Mouse (Mus musculus) forebrain, embryonic 13.5 days (tissue): Measurements from ENCODE around the gene Vsig8. TPM values are rescaled to one million over a fixed set of nuclear protein-coding genes. Genes with fewer than 3 reads are reported as not detected.

Experiments used
- ATAC-seq: fragments of 200-750 bp; cut with Nextera tagmentation; 2 replicates; pipeline ENCODE4 v1.8.0; 2017
- H3K27ac ChIP-seq: fragments of 300-500 bp; sonication (generic); 2 replicates; pipeline ENCODE4 v1.5.1; 2015; ENCODE audit warnings: inconsistent platforms, mild to moderate bottlenecking, moderate library complexity
- H3K27me3 ChIP-seq: fragments of 300-500 bp; sonication (generic); 2 replicates; pipeline ENCODE4 v1.6.1; 2015; ENCODE audit warnings: mild to moderate bottlenecking, inconsistent platforms
- H3K36me3 ChIP-seq: fragments of 300-500 bp; sonication (generic); 2 replicates; pipeline ENCODE4 v1.6.1; 2015; ENCODE audit warnings: mild to moderate bottlenecking, inconsistent platforms; ENCODE audit not compliant: poor library complexity, severe bottlenecking
- H3K4me1 ChIP-seq: fragments of 300-500 bp; sonication (generic); 2 replicates; pipeline ENCODE4 v1.6.1; 2015; ENCODE audit warnings: inconsistent platforms
- H3K4me2 ChIP-seq: fragments of 300-500 bp; sonication (generic); 2 replicates; pipeline ENCODE4 v1.6.1; 2015; ENCODE audit warnings: inconsistent platforms, mild to moderate bottlenecking, moderate library complexity
- H3K4me3 ChIP-seq: fragments of 300-500 bp; sonication (generic); 2 replicates; pipeline ENCODE4 v1.5.1; 2015; ENCODE audit warnings: mild to moderate bottlenecking, inconsistent platforms
- H3K9ac ChIP-seq: fragments of 300-500 bp; sonication (generic); 2 replicates; pipeline ENCODE4 v1.6.1; 2015; ENCODE audit warnings: mild to moderate bottlenecking, inconsistent platforms
- H3K9me3 ChIP-seq: fragments of 300-500 bp; sonication (generic); replicated peaks from 2 replicates; pipeline ENCODE4 v1.6.1; 2016; ENCODE audit warnings: inconsistent platforms
- WGBS: fragments of 180-500 bp; shearing (Covaris S2); methylation state at CpG from one replicate; pipeline ENCODE4 v1.1.7; 2015; 5-methylcytosine and 5-hydroxymethylcytosine counted together
- polyA plus RNA-seq: library from polyadenylated mRNA; unstranded; fragments of >200 nt; fragmentation: Nextera tagmentation; extraction: Ambion mirVana; gene quantifications from 2 replicates; pipeline ENCODE4 v1.2.1, GENCODE M21; 2015

Gene Vsig8
- polyA plus RNA-seq, 1 experiment from 2014 or later = 0.14 TPM

- no peak overlapping the region for H3K4me2 ChIP-seq
- peaks cover 11% of the 10 kb centered on the region for H3K4me1 ChIP-seq
- no peak overlapping the region for H3K27ac ChIP-seq
- H3K9ac ChIP-seq = no peak overlapping the region
- no peaks in the 10 kb centered on the region for H3K36me3 ChIP-seq
- no peak for ATAC-seq
- H3K9me3 ChIP-seq = peaks cover 7% of the 10 kb centered on the region
- 73% methylated on average over 4 of the region's 4 CpGs for WGBS
- H3K4me3 ChIP-seq = no peak overlapping the region
- no peaks in the 10 kb centered on the region for H3K27me3 ChIP-seq
Measured at GRCm38 (mm10) chr1:172518013-172518412, 37.7 kb upstream of the Vsig8 start.

DNA sequence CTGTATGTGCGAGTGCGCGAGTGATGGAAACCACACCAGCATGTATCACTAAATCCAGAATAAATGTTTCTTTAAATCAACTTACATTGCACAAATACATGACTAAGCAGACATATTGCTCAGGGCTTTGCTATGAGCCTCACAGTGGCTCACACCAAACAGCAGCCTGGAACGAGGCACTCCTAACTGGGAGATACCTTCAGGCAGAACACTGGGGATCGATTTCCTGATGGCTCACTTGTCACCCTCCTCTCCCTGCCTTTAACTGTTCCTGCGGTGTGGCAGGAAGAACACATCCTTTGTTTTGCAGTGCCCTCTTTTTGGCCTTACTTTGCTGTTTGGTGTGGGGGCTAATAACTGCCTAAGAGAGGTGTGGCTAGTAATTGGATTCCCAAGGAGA is 36.1 kb upstream of the Vsig8 start:
- 69% methylated on average over 6 of the region's 6 CpGs for WGBS
- no peaks in the 10 kb centered on the region for H3K36me3 ChIP-seq
- no peak overlapping the region for H3K4me3 ChIP-seq
- peaks cover 7% of the 10 kb centered on the region for H3K9me3 ChIP-seq
- H3K27ac ChIP-seq = no peak overlapping the region
- no peaks in the 10 kb centered on the region for H3K27me3 ChIP-seq
- H3K9ac ChIP-seq = no peak overlapping the region
- no peak overlapping the region for H3K4me2 ChIP-seq
- H3K4me1 ChIP-seq = peaks cover 11% of the 10 kb centered on the region
- ATAC-seq = no peak

DNA sequence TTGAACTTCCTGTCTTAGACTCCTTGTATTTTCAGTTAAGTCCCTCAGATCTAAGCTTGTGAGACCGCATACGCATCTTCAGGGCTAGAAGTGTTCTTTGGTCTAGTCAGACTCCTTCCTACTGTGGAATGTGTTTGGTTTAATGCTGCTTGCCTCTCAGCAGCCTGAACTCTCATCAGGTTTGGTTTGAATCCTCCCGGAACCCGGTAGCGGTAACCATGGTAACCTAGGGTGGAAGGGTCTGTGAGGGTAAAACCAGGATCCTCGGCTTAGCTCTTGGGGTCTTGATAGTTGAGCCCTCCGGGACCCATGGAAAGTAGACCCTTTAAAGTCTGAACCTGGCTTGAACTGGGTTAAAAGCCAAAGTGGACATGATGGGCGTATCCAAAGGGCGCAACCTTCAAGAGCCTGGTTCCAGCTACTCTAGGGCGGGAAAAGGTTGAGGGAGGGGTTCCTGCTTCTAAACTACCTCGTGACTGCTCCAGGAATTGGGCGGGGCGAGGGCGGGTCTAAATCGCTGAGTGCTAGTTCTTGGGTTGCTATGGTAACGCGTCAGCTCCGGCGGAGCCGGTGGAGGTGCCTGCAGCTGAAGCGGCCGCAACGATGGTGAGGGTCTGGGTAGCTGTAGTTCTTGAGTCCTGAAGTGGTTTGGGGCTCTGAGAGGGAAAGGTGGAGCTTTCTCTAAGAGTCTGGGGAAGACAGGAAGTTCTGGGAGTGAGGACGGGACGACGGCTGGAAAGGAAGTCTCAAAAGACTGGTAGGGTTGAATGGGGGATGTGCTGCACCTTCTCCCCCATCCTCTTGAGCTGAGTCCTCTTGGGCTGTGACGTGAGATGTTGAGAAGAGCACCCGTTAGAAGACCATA is 34.9 kb upstream of the Vsig8 start, which contains the start of gene Cfap45:
Cfap45 (plus strand) TSS at position 226 of the 865 bp plus-strand sequence.
- Histone ChIP-seq H3K27ac (no peak within 1 kb of the TSS), H3K27me3 (no peaks in the 10 kb centered on the region), H3K9ac (peak within 1 kb of the TSS; percentile 14; the same call in 1 of the 2 replicates), H3K9me3 (peaks cover 7% of the 10 kb centered on the region), H3K36me3 (no peaks in the 10 kb centered on the region), H3K4me3 (peak within 1 kb of the TSS; percentile 31), H3K4me2 (peak within 1 kb of the TSS; percentile 61), H3K4me1 (peaks cover 11% of the 10 kb centered on the region)
- WGBS = 4% methylated on average over 28 of the region's 28 CpGs
- peak; percentile 95 for ATAC-seq

DNA sequence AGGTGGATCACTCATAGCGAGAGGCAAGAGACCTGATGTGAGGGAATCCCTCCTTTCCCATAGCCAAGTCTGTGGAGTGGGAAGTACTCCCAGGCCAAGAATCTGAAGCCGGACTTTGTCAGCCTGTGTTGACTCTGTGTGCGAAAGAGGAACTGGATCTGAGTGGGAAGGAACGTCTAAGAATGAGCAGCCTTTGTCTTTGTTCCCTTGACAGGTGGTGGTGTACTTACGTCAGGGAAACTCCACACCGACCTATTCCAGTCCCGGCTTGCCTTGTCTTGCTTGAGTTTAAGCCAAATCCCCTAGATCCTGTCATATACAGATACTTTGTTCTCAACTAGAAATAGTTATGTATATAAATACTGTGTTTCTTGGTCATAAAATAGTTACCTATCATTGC is 33.2 kb upstream of the Vsig8 start:
- H3K9ac ChIP-seq = no peak overlapping the region
- H3K27me3 ChIP-seq = peaks cover 8% of the 10 kb centered on the region
- H3K36me3 ChIP-seq = no peaks in the 10 kb centered on the region
- no peak overlapping the region for H3K27ac ChIP-seq
- ATAC-seq = no peak
- WGBS = 76% methylated on average over 7 of the region's 7 CpGs
- no peak overlapping the region for H3K4me3 ChIP-seq
- peaks cover 11% of the 10 kb centered on the region for H3K4me1 ChIP-seq
- no peak overlapping the region for H3K4me2 ChIP-seq
- H3K9me3 ChIP-seq = peaks cover 2% of the 10 kb centered on the region

DNA sequence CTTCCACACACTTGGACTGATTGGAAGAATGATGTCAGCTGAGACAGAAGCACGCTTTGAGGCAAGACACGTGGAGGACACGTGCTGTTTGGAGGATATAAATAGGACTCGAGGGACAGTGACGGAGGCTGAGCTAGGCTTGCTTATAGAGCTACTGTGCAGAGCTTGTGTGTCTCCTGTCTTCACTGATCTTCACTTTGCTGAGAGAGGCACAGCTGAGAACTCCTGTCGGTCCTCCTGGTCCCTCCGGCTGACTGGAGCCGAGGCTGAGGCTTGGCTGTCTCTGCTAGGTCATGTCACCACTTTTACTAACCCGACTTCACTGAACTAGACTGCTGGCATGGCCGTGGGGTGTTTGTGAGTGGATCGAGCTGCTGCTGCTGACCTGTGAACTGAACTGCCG is 32.0 kb upstream of the Vsig8 start:
- no peak overlapping the region for H3K4me2 ChIP-seq
- no peak overlapping the region for H3K27ac ChIP-seq
- 72% methylated on average over 12 of the region's 12 CpGs for WGBS
- H3K27me3 ChIP-seq = peaks cover 14% of the 10 kb centered on the region
- H3K9me3 ChIP-seq = no peaks in the 10 kb centered on the region
- H3K9ac ChIP-seq = no peak overlapping the region
- no peak overlapping the region for H3K4me3 ChIP-seq
- ATAC-seq = no peak
- no peaks in the 10 kb centered on the region for H3K36me3 ChIP-seq
- peaks cover 11% of the 10 kb centered on the region for H3K4me1 ChIP-seq

- no peaks in the 10 kb centered on the region for H3K9me3 ChIP-seq
- no peak for ATAC-seq
- 53% methylated on average over 15 of the region's 15 CpGs for WGBS
- no peak overlapping the region for H3K4me3 ChIP-seq
- H3K36me3 ChIP-seq = no peaks in the 10 kb centered on the region
- peaks cover 14% of the 10 kb centered on the region for H3K27me3 ChIP-seq
- peaks cover 11% of the 10 kb centered on the region for H3K4me1 ChIP-seq
- no peak overlapping the region for H3K27ac ChIP-seq
- H3K4me2 ChIP-seq = peak overlapping the region; percentile 3; the same call in 1 of the 2 replicates
- H3K9ac ChIP-seq = no peak overlapping the region
Measured at GRCm38 (mm10) chr1:172525027-172525764, 30.5 kb upstream of the Vsig8 start.

DNA sequence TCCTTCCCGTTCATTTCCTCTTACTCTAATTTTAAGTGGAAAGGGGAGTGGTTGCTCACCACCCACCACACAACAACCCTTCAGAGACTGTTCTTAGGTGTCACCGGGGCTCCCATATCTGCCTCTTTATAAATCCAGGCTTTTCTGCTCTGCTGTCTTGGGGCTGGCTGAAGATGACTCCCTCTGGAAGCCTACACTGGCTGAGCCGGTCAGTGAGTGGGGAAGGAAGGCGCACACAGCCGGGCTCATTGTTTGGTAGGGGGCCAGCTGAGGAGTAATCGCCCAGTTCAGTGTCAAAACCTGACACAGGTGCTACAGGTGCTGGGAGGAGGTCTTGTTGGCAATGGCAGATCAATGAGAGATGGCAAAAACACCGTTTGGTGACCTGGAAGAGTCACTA is 29.8 kb upstream of the Vsig8 start:
- no peak for ATAC-seq
- H3K4me3 ChIP-seq = no peak overlapping the region
- H3K27me3 ChIP-seq = peaks cover 17% of the 10 kb centered on the region
- H3K9me3 ChIP-seq = no peaks in the 10 kb centered on the region
- H3K36me3 ChIP-seq = no peaks in the 10 kb centered on the region
- H3K27ac ChIP-seq = no peak overlapping the region
- 74% methylated on average over 7 of the region's 7 CpGs for WGBS
- H3K9ac ChIP-seq = no peak overlapping the region
- H3K4me2 ChIP-seq = no peak overlapping the region
- peaks cover 12% of the 10 kb centered on the region for H3K4me1 ChIP-seq

- WGBS = 85% methylated on average over 23 of the region's 23 CpGs
- no peak for ATAC-seq
Measured at GRCm38 (mm10) chr1:172526380-172527081, 29.2 kb upstream of the Vsig8 start.

DNA sequence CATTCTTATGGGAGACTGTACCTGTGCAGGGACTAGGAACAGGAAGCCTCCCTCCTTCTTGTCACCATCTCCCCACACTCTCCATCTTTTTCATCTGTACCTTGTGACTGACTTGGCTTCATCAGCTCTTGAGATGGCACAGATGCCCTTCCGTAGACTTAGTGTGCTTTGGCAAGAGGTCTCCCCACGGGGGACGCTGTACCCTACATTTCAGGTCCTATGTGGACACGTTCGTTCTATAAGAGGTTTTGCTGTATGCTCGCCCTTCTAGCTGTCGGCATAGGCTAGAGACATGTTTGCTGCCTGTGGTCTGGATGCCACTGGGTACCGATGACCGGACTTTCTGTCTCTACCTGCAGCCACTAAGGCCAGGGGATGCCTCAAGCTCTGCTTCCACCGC is 28.3 kb upstream of the Vsig8 start:
- WGBS = 94% methylated on average over 10 of the region's 10 CpGs
- Histone ChIP-seq H3K27me3 (peaks cover 17% of the 10 kb centered on the region), H3K9ac (no peak overlapping the region)

More at GRCm38 (mm10) chr1:172526380-172527081, 29.2 kb upstream of the Vsig8 start:
- Histone ChIP-seq H3K4me3 (no peak overlapping the region), H3K4me2 (no peak overlapping the region), H3K27me3 (peaks cover 17% of the 10 kb centered on the region), H3K27ac (no peak overlapping the region), H3K9ac (no peak overlapping the region), H3K4me1 (peaks cover 13% of the 10 kb centered on the region), H3K9me3 (no peaks in the 10 kb centered on the region), H3K36me3 (no peaks in the 10 kb centered on the region)

DNA sequence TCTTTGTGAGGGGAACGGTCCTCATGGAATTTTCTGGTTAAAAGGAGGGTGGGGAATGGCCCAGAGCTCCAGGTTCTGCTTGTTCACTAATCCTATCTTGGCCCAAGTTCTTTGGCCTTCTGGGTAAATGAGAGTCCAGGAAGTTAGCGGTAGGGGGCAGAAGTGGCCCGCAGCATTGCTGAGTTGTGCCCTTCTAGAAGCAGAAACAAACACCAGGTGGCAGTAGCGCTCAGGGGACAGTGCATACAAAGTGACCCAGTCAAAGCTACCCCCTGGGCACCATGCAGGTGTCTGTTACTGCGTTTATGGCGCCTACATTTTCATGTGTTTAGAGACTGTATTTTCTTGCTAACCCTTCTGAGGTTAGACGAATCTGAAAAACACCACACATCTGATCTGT is 27.0 kb upstream of the Vsig8 start:
- H3K36me3 ChIP-seq = no peaks in the 10 kb centered on the region
- H3K27ac ChIP-seq = no peak overlapping the region
- no peak overlapping the region for H3K9ac ChIP-seq
- H3K4me2 ChIP-seq = no peak overlapping the region
- 5% methylated on average over 7 of the region's 7 CpGs for WGBS
- H3K4me3 ChIP-seq = no peak overlapping the region
- H3K9me3 ChIP-seq = no peaks in the 10 kb centered on the region
- H3K4me1 ChIP-seq = peaks cover 25% of the 10 kb centered on the region
- peak; percentile 77 for ATAC-seq
- H3K27me3 ChIP-seq = peaks cover 17% of the 10 kb centered on the region

More for the DNA sequence above, 28.3 kb upstream of the Vsig8 start:
- Histone ChIP-seq H3K4me3 (no peak overlapping the region), H3K9me3 (no peaks in the 10 kb centered on the region), H3K36me3 (no peaks in the 10 kb centered on the region), H3K4me2 (no peak overlapping the region), H3K4me1 (peaks cover 21% of the 10 kb centered on the region), H3K27ac (no peak overlapping the region)
- ATAC-seq = no peak

- Histone ChIP-seq H3K9ac (no peak overlapping the region), H3K4me1 (peaks cover 25% of the 10 kb centered on the region), H3K36me3 (no peaks in the 10 kb centered on the region), H3K27me3 (peaks cover 21% of the 10 kb centered on the region), H3K4me3 (no peak overlapping the region), H3K27ac (no peak overlapping the region), H3K9me3 (no peaks in the 10 kb centered on the region), H3K4me2 (no peak overlapping the region)
- peak; percentile 28; the same call in 1 of the 2 replicates for ATAC-seq
- WGBS = 31% methylated on average over 8 of the region's 8 CpGs
Measured at GRCm38 (mm10) chr1:172530544-172531220, 25.1 kb upstream of the Vsig8 start.
